Mouse (Mus musculus): ENCODE results near the gene Jsrp1. TPM values are rescaled to one million over a fixed set of nuclear protein-coding genes. Genes with fewer than 3 reads are reported as not detected.

Jsrp1 gene
- 10.0 and 13.8 TPM in 2 replicates for polyA plus RNA-seq (2015; fragmentation: Nextera tagmentation; extraction: Ambion mirVana)

DNA sequence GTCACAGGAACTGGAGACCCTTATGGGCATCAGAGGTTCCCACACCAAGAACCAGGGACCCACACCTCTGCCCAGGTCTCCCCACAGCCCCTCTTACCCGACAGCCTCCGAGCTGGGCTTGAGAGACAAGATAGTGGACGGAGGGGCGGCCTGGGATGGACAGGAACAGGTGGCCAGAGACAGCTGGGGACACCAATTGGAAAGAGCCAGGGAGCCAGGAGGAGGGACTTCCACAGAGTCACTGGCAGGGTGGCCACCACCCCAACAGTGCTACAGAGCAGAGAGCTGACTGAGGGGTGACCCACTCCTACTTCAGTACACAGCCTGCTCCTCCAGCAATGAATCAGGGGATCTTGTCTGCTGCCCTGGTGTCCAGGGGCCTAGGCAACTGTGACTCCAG lies at the start of gene Jsrp1:
Gene Jsrp1 (minus strand): TSS at position 133 of the 400 bp plus-strand sequence.
- 58% methylated on average over 4 of the region's 4 CpGs for WGBS
- no peak within 1 kb of the TSS for H3K4me2 ChIP-seq (replicated peaks)
- ATAC-seq (ENCODE audit: insufficient number of reproducible peaks, low FRiP score, low TSS enrichment, low read depth) = no peak
- peaks cover 22% of the 10 kb centered on the region for H3K27me3 ChIP-seq
- H3K9ac ChIP-seq = no peak within 1 kb of the TSS
- no peaks in the 10 kb centered on the region for H3K36me3 ChIP-seq
- H3K4me1 ChIP-seq = peaks cover 17% of the 10 kb centered on the region
- H3K9me3 ChIP-seq (replicated peaks) = no peaks in the 10 kb centered on the region
- 0 out of 2 replicates have a peak within 1 kb of the TSS, but pooled peaks have one; percentile 28 for H3K27ac ChIP-seq (replicated peaks)
- no peak within 1 kb of the TSS for H3K4me3 ChIP-seq (replicated peaks)

DNA sequence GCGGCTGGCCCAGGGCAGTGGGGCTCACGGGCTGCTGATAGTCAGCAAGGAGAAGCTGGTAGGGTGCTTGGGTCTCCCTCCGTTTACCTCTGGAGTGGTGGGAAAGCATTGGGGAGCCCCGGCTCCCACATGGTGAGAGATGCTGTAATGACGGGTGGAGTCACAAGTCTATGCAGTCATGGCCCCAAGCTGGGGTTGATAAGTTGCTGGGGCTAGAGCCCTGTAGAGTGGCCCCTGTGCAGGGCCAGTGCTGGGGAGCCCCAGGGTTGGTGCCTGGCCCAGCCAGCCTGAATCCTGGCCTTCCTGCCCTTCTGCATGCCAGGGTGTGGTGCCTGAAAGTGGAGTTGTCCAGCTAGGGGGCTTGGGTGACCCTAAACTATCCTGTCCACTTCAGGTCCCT lies 49.0 kb upstream of the Jsrp1 start:
- 93% methylated on average over 5 of the region's 5 CpGs for WGBS
- Histone ChIP-seq H3K9ac (no peak overlapping the region; the same call in 1 of the 2 replicates), H3K36me3 (peaks cover 57% of the 10 kb centered on the region)

DNA sequence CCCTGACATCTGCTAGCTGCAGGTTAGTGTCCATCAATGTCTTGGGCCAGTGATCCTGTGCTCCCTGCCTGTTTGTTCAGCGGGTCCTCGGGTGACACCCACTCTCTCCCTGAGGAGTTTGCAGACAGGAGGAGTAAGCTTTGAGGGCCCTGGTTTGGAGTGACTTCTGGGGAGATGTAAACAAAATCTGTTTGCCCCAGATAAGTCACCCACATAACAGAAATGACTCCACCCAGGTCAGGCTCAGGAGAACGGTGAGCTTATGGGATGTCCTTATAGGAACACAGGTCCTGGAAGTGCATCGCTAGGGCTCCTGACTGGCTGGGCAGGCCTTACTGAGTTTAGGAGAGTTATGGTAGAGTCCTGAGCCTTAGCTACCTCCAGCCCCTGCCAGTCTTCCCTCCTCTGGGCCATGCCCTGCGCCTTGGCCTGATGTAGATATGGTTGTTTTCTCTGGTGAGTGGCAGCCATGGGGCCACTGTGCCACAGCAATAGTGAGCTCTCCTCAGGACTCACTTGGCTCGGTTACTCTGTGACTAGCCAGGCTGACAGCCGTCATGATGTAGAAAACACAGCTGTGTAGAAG lies 45.1 kb upstream of the Jsrp1 start:
- WGBS = 83% methylated on average over 7 of the region's 7 CpGs
- Histone ChIP-seq H3K36me3 (peaks cover 23% of the 10 kb centered on the region), H3K9me3 (replicated peaks) (no peaks in the 10 kb centered on the region), H3K9ac (no peak overlapping the region), H3K4me1 (peaks cover 37% of the 10 kb centered on the region), H3K4me3 (replicated peaks) (no peak overlapping the region), H3K4me2 (replicated peaks) (no peak overlapping the region), H3K27ac (replicated peaks) (no peak overlapping the region), H3K27me3 (no peaks in the 10 kb centered on the region)
- no peak for ATAC-seq (ENCODE audit: insufficient number of reproducible peaks, low FRiP score, low TSS enrichment, low read depth)

More for the DNA sequence above, 49.0 kb upstream of the Jsrp1 start:
- ATAC-seq (ENCODE audit: insufficient number of reproducible peaks, low FRiP score, low TSS enrichment, low read depth) = no peak
- Histone ChIP-seq H3K27me3 (no peaks in the 10 kb centered on the region), H3K4me3 (replicated peaks) (no peak overlapping the region), H3K4me1 (peaks cover 6% of the 10 kb centered on the region), H3K27ac (replicated peaks) (no peak overlapping the region), H3K4me2 (replicated peaks) (no peak overlapping the region), H3K9me3 (replicated peaks) (no peaks in the 10 kb centered on the region)

DNA sequence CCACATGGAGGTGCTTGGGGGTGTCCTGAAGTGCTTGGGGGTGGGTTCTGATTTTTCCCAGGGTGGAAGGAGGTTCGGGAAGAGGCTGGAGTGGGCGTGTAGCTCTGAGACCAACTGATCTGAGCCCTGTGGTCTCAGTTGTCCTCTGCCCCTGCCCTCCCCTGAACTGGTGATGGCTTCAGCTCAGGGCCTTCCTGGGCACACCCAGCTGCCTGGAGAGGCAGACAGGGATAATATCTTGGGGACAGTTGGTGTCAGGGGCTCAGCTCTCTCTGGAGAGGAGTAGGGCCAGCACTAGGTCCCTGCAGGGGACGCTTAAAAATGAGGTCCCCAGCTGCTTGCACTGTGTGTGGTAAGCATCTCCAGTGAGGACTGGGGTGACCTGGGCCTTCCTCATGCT lies 44.5 kb upstream of the Jsrp1 start:
- no peaks in the 10 kb centered on the region for H3K27me3 ChIP-seq
- H3K9me3 ChIP-seq (replicated peaks) = no peaks in the 10 kb centered on the region
- H3K4me1 ChIP-seq = peaks cover 38% of the 10 kb centered on the region
- ATAC-seq (ENCODE audit: insufficient number of reproducible peaks, low FRiP score, low TSS enrichment, low read depth) = no peak
- peak overlapping the region; percentile 9; the same call in 1 of the 2 replicates for H3K9ac ChIP-seq
- no peak overlapping the region; the same call in 1 of the 2 replicates for H3K27ac ChIP-seq (replicated peaks)
- WGBS = 44% methylated on average over 3 of the region's 3 CpGs
- H3K36me3 ChIP-seq = peaks cover 23% of the 10 kb centered on the region
- no peak overlapping the region for H3K4me3 ChIP-seq (replicated peaks)
- H3K4me2 ChIP-seq (replicated peaks) = no peak overlapping the region

DNA sequence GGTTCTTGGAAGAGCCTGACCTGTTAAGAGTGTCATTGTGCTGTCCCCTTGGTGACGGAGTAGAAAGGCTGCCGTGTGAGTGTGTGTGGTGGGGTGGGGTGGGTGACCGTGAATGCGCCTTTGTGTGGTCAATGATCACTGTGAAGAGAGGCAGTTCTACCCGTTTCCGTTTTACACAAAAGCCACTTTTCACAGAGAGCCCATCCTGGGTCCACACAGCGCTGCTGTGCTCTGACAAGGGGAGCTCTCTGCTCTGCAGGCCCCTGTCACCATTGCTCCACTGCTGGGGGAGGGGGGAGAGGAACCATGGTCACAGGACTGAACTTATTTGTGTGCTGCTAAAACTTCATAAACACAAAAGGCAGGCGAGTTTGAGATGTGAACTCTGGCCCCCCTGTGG lies 44.1 kb upstream of the Jsrp1 start:
- Histone ChIP-seq H3K27me3 (no peaks in the 10 kb centered on the region), H3K27ac (replicated peaks) (no peak overlapping the region; the same call in 1 of the 2 replicates), H3K4me3 (replicated peaks) (no peak overlapping the region), H3K36me3 (peaks cover 20% of the 10 kb centered on the region), H3K9ac (peak overlapping the region; percentile 9; the same call in 1 of the 2 replicates), H3K4me1 (peaks cover 38% of the 10 kb centered on the region), H3K4me2 (replicated peaks) (no peak overlapping the region), H3K9me3 (replicated peaks) (no peaks in the 10 kb centered on the region)
- no peak for ATAC-seq (ENCODE audit: insufficient number of reproducible peaks, low FRiP score, low TSS enrichment, low read depth)
- 40% methylated on average over 8 of the region's 8 CpGs for WGBS

DNA sequence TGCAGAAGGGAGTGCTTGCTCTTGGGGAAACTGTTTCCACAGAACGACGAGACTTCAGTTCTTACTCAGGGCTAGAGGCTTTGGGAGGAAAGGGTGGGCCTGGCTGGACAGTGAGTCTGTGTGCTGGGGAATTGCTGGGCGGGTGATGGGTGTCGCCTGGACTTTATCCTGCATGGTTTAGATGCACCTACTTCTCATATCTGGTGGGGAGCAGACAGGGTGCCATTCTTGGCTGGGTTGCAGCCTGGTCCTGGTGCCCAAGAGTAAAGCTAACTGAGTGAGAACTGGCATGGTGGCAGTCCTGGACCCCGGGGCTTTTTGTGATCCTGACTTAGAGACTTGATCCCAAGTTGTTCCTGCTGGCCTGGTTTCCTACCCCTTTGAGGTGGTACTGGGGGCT lies 43.6 kb upstream of the Jsrp1 start:
- peaks cover 20% of the 10 kb centered on the region for H3K36me3 ChIP-seq
- no peaks in the 10 kb centered on the region for H3K9me3 ChIP-seq (replicated peaks)
- no peak for ATAC-seq (ENCODE audit: insufficient number of reproducible peaks, low FRiP score, low TSS enrichment, low read depth)

DNA sequence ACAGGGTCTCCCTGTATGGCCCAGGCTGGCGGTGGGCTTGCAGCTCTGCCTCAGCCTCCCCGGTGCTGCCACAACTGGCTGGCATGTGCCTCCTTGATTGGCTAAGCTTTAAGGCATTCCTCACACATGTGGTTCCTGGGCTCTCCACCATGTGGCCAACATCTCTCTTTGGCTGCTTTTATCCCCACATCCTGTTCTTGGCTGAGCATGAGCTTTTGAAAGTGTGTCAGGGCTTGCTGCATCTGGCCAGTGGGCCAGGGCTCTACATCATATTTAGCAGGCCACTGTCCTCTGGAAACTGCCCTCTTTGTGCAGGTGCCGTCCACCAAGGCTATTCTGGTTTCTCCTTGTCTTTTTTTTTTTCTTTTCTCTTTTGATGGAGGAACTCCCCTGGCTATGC lies 43.0 kb upstream of the Jsrp1 start:
- Histone ChIP-seq H3K36me3 (peaks cover 20% of the 10 kb centered on the region), H3K4me3 (replicated peaks) (peak overlapping the region; percentile 96), H3K27ac (replicated peaks) (peak overlapping the region; percentile 48; the same call in 1 of the 2 replicates), H3K4me2 (replicated peaks) (peak overlapping the region; percentile 100), H3K9me3 (replicated peaks) (no peaks in the 10 kb centered on the region), H3K27me3 (no peaks in the 10 kb centered on the region), H3K9ac (peak overlapping the region; percentile 90; the same call in 1 of the 2 replicates), H3K4me1 (peaks cover 38% of the 10 kb centered on the region)
- WGBS = 34% methylated on average over 3 of the region's 3 CpGs
- ATAC-seq (ENCODE audit: insufficient number of reproducible peaks, low FRiP score, low TSS enrichment, low read depth) = no peak

More for the DNA sequence above, 43.6 kb upstream of the Jsrp1 start:
- Histone ChIP-seq H3K4me1 (peaks cover 38% of the 10 kb centered on the region), H3K4me3 (replicated peaks) (no peak overlapping the region), H3K4me2 (replicated peaks) (peak overlapping the region; percentile 100; the same call in 1 of the 2 replicates), H3K27ac (replicated peaks) (peak overlapping the region; percentile 48; the same call in 1 of the 2 replicates), H3K27me3 (no peaks in the 10 kb centered on the region), H3K9ac (no peak overlapping the region)
- WGBS = 63% methylated on average over 5 of the region's 5 CpGs

DNA sequence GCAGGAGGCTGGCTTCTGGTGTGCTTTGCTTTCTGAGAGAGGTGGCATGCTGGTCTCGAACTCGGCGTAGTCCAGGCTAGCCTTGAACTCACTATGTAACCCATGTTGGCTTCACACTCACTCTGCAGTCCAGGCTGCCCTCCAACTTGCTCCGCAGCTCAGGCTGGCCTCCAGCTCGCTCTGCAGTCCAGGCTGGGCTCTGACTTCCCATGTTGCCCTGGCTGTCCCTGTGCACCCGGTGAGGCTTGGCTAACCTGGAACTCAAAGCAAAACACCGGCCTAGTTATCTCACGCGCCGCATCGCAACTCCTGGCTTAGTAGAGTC lies 42.4 kb upstream of the Jsrp1 start:
- 13% methylated on average over 11 of the region's 11 CpGs for WGBS
- Histone ChIP-seq H3K27ac (replicated peaks) (peak overlapping the region; percentile 48; the same call in 1 of the 2 replicates), H3K4me3 (replicated peaks) (peak overlapping the region; percentile 96), H3K27me3 (no peaks in the 10 kb centered on the region), H3K36me3 (peaks cover 24% of the 10 kb centered on the region), H3K9me3 (replicated peaks) (no peaks in the 10 kb centered on the region), H3K9ac (peak overlapping the region; percentile 90), H3K4me1 (peaks cover 38% of the 10 kb centered on the region), H3K4me2 (replicated peaks) (peak overlapping the region; percentile 100)
- no peak for ATAC-seq (ENCODE audit: insufficient number of reproducible peaks, low FRiP score, low TSS enrichment, low read depth)

DNA sequence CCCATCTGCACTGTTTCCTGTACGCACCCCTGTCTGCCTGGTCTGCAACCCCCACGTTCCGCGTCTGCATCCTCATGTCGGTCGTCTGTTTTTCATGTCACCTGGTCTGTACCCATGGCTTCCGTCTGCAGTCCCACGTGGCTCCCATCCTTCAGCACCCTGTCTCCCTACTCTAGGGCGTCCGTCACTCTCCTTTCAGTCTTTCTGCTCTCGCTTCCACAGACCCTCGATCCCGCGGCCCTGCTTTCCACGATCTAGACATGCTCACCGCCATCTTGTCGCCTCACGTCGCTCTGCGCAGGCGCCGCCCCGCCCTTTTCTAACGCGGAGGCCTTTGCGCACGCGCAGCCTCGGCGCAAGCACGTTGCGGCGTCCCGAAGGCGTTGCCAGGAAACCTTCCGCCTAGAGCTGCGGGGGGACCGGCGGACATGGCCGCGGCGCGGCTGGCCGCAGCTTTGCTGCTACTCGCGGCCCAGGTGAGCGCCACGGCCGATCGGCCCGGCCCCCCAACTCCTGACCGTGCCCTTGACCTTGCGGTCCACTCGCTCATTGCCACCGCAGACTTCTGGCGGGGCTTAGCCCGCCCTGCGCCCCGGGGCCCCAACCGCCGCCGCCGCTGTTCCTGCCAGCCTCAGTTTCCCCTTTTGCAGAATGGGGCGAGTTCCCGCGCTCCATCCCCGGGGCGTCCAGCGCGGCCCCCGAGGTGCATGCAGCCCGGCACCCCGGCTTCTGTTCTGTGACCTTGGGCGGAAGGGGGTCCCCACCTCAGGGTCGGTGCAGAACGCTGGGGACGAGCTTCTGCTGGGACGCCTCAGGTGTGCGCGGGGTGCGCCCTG lies 41.8 kb upstream of the Jsrp1 start, which contains the start of the genes Lsm7 and Sppl2b:
Gene Lsm7 (minus strand): TSS at position 297 of the 836 bp plus-strand sequence.
Gene Sppl2b (plus strand): TSS at position 363 of the 836 bp plus-strand sequence.
- H3K9ac ChIP-seq = peak within 1 kb of the TSS; percentile 90
- H3K4me3 ChIP-seq (replicated peaks) = peak within 1 kb of the TSS; percentile 96
- WGBS = under 1% methylated on average over 81 of the region's 81 CpGs
- H3K4me2 ChIP-seq (replicated peaks) = peak within 1 kb of the TSS; percentile 100
- H3K4me1 ChIP-seq = peaks cover 38% of the 10 kb centered on the region
- no peaks in the 10 kb centered on the region for H3K27me3 ChIP-seq
- H3K9me3 ChIP-seq (replicated peaks) = no peaks in the 10 kb centered on the region
- H3K27ac ChIP-seq (replicated peaks) = peak within 1 kb of the TSS; percentile 72
- peaks cover 24% of the 10 kb centered on the region for H3K36me3 ChIP-seq
- ATAC-seq (ENCODE audit: insufficient number of reproducible peaks, low FRiP score, low TSS enrichment, low read depth) = peak; percentile 86

DNA sequence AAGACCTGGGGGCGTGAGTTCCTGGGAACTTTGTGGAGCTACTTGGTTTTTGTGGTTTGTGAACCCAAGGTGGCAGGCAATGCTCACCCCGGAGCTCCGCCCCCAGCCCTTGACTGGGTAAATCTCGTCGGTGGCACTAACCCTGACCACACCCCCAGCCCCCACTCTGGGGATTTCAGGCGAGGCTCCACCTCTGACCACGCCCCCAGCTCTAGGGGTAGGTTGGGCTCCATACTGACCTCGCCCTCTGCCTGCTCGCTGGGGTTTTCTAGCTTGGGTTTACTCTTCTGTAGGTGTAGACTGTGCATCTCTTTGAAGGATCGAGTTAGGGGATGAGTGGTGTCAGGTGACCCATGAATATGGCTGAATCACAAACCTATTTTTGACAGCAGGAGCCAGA lies 35.3 kb upstream of the Jsrp1 start:
- peaks cover 20% of the 10 kb centered on the region for H3K27me3 ChIP-seq
- H3K36me3 ChIP-seq = peaks cover 24% of the 10 kb centered on the region
- peaks cover 10% of the 10 kb centered on the region for H3K4me1 ChIP-seq
- H3K4me2 ChIP-seq (replicated peaks) = no peak overlapping the region
- no peak overlapping the region for H3K4me3 ChIP-seq (replicated peaks)
- WGBS = 16% methylated on average over 10 of the region's 10 CpGs
- no peak; the same call in 1 of the 2 replicates for ATAC-seq (ENCODE audit: insufficient number of reproducible peaks, low FRiP score, low TSS enrichment, low read depth)
- H3K9ac ChIP-seq = no peak overlapping the region
- no peaks in the 10 kb centered on the region for H3K9me3 ChIP-seq (replicated peaks)
- H3K27ac ChIP-seq (replicated peaks) = no peak overlapping the region; the same call in 1 of the 2 replicates

DNA sequence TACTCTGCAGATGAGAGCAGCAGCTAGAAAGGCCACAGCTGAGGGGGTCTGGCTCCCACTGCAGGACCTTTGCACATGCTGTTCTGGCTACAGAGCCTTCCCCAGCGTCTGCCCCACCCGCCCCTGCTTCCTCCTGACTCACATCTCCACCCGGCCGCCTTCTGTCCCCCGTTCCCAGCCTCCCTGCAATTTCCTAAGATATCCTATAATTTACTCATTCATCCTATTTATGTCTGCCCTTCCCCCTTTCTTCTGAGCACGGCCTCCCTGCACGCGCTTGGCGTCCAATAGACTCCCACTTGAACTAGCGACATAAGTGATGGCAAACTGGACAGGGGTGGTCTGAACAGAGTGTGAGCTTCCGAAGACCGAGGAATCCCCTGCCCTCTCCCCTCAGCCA lies 32.4 kb upstream of the Jsrp1 start:
- H3K27ac ChIP-seq (replicated peaks) = no peak overlapping the region
- H3K9me3 ChIP-seq (replicated peaks) = no peaks in the 10 kb centered on the region
- peaks cover 39% of the 10 kb centered on the region for H3K27me3 ChIP-seq
- no peaks in the 10 kb centered on the region for H3K36me3 ChIP-seq
- H3K4me3 ChIP-seq (replicated peaks) = no peak overlapping the region
- H3K4me1 ChIP-seq = peaks cover 11% of the 10 kb centered on the region
- ATAC-seq (ENCODE audit: insufficient number of reproducible peaks, low FRiP score, low TSS enrichment, low read depth) = no peak
- no peak overlapping the region for H3K4me2 ChIP-seq (replicated peaks)
- WGBS = 67% methylated on average over 12 of the region's 12 CpGs
- H3K9ac ChIP-seq = no peak overlapping the region
